Comparison of ENCODE assay signal across 10 mouse cellular contexts in genomic region chr1:36066216-36066980, GRCm38 (mm10). TPM values are rescaled to one million over a fixed set of nuclear protein-coding genes. Genes with fewer than 3 reads are reported as not detected.
DNase-seq lines count a peak whose midpoint lies in the region; ATAC-seq and TF ChIP-seq lines count a peak whose summit lies in the region.
"Had no signal": no experiment of that assay in that cellular context is flagged by ENCODE, and none has a peak within 500 bp of the region (broad histone marks: within the 10 kb centered on the region; RNA-seq: fewer than 3 reads in every experiment).

No protein-coding gene starts in this region.

- intact Hi-C loops in gastrocnemius, adult 2 months (cut with DNase I) = loop anchor here (5.0 to 10.0 kb wide), 2 partner anchors 189 to 232 kb away; no protein-coding TSS in a partner anchor
- intact Hi-C loops in gastrocnemius, postnatal 14 days (cut with DNase I; ENCODE audit: low total_unique reads) = loop anchor here (10.0 kb wide), 1 partner anchor 182 kb away; no protein-coding TSS in a partner anchor

- no peak for TF ChIP-seq CTCF in gastrocnemius, adult 2 months (IDR thresholded peaks at IDR 0.05)
- no peak for TF ChIP-seq CTCF in lung, adult 2 months (IDR thresholded peaks at IDR 0.05; ENCODE audit: insufficient read depth, low read length)
- TF ChIP-seq CTCF in lung, postnatal 0 days (IDR thresholded peaks at IDR 0.05) = no peak

- H3K4me1 ChIP-seq in lung, adult 2 months (ENCODE audit: control insufficient read depth, insufficient read depth, low read length) = peaks cover 22% of the 10 kb centered on the region
- H3K4me1 ChIP-seq in lung, postnatal 0 days (ENCODE audit: insufficient read depth, low read depth, low read length) = peaks cover 15% of the 10 kb centered on the region; the same call in 1 of the 2 replicates

- no peak for TF ChIP-seq EP300 in lung, postnatal 0 days (IDR thresholded peaks at IDR 0.05)

- TF ChIP-seq POLR2A in lung, adult 2 months (IDR thresholded peaks at IDR 0.05; ENCODE audit: borderline replicate concordance, extremely low read depth, low read depth, low read length) = no peak

- DNase-seq in gastrocnemius, adult 2 months = no peak
- no peak for DNase-seq in gastrocnemius, postnatal 14 days
- DNase-seq in lung, adult 2 months = peak; percentile 2
- no peak for DNase-seq in lung, postnatal 0 days (ENCODE audit: low spot score)
- peak; percentile 2 for DNase-seq in urinary bladder, postnatal 25 days (ENCODE audit: low spot score)
- DNase-seq in urinary bladder, postnatal 36 days (ENCODE audit: low spot score in 2 of 2) = no peak
- DNase-seq in yolk sac, embryonic 10.5 days (ENCODE audit: low spot score) = peak; percentile 1
- no peak for DNase-seq in thymus, postnatal 25 days

- H3K4me2 ChIP-seq in lung, postnatal 0 days (replicated peaks; ENCODE audit: low read depth, low read length) = no peak overlapping the region

- ATAC-seq in lung, postnatal 0 days = no peak

- no peak overlapping the region for H3K4me3 ChIP-seq in gastrocnemius, adult 2 months
- H3K4me3 ChIP-seq in lung, adult 2 months (replicated peaks; ENCODE audit: extremely low read depth, low read depth, low read length) = no peak overlapping the region
- no peak overlapping the region for H3K4me3 ChIP-seq in lung, postnatal 0 days (ENCODE audit: low read depth, low read length)
- H3K4me3 ChIP-seq: hindbrain, embryonic 12.5 days had no signal

- no peaks in the 10 kb centered on the region for H3K9me3 ChIP-seq in lung, postnatal 0 days (ENCODE audit: low read length)
- H3K9me3 ChIP-seq: hindbrain, embryonic 12.5 days; megakaryocyte, embryonic 14.5 days had no signal

- H3K36me3 ChIP-seq in lung, postnatal 0 days (ENCODE audit: insufficient read depth, low read length) = no peaks in the 10 kb centered on the region
- H3K36me3 ChIP-seq: hindbrain, embryonic 12.5 days had no signal

- H3K27me3 ChIP-seq in lung, postnatal 0 days (replicated peaks; ENCODE audit: insufficient read depth, low read length) = no peaks in the 10 kb centered on the region

- peak overlapping the region; percentile 87; the same call in 1 of the 2 replicates for H3K27ac ChIP-seq in gastrocnemius, adult 2 months
- H3K27ac ChIP-seq in lung, postnatal 0 days (ENCODE audit: low read length) = no peak overlapping the region
- H3K27ac ChIP-seq: hindbrain, embryonic 12.5 days had no signal

- no peak overlapping the region for H3K9ac ChIP-seq in lung, postnatal 0 days (replicated peaks; ENCODE audit: low read depth)

- 89% methylated on average over 6 of the region's 6 CpGs for WGBS in lung, adult 2 months
- 80% methylated on average over 6 of the region's 6 CpGs for WGBS in lung, postnatal 0 days

RNA-seq across cellular contexts. Expression of gene Hs6st1, which starts 1.8 kb away (rescaled TPM):
- total RNA-seq in gastrocnemius, adult 2 months (2021) = 10 to 100 TPM; 20.7 to 22.0 TPM
- total RNA-seq in gastrocnemius, postnatal 14 days (2021) = 10 to 100 TPM; 17.8 to 23.1 TPM
- 33.8 and 35.0 TPM in 2 replicates for polyA plus RNA-seq in lung, adult 2 months (2012; rRNA removed)
- 4.9 and 6.3 TPM in 2 replicates for polyA plus RNA-seq in lung, postnatal 0 days (2015; fragmentation: Nextera tagmentation; extraction: Ambion mirVana)

Comparison
In these comparisons a context has a peak if more than half of its experiments do, and no peak if none do; other contexts are left out.
1. DNase-seq: peak in lung, adult 2 months (single experiment), urinary bladder, postnatal 25 days (single experiment) and yolk sac, embryonic 10.5 days (single experiment); none in gastrocnemius, adult 2 months (single experiment), gastrocnemius, postnatal 14 days (single experiment), lung, postnatal 0 days (single experiment), urinary bladder, postnatal 36 days (0 of 2) and thymus, postnatal 25 days (single experiment).